Mouse (Mus musculus): ENCODE measurements at regions not wholly inside any gene's neighbourhood (a gene's known extent, or its start where the extent isn't known, plus 50 kb on each side); places are given as distances from the start of the nearest gene placed in this dataset.
A peak's percentile ranks its signal among the peaks of the same experiment; 100 is the strongest.

GRCm38 (mm10) chr2:128339643-128340487, 214.0 kb downstream of the Bcl2l11 start:
- Histone ChIP-seq H3K36me3 (no peaks in the 10 kb centered on the region), H3K4me3 (no peak overlapping the region), H3K9me3 (no peaks in the 10 kb centered on the region), H3K27me3 (no peaks in the 10 kb centered on the region), H3K27ac (peak overlapping the region; percentile 84), H3K4me2 (peak overlapping the region; percentile 20), H3K9ac (no peak overlapping the region), H3K4me1 (peaks cover 42% of the 10 kb centered on the region)
- ATAC-seq (ENCODE audit: borderline replicate concordance, extremely low read depth, low FRiP score, low TSS enrichment), result peak; percentile 51; the same call in 1 of the 2 replicates
- 27% methylated on average over 19 of the region's 19 CpGs for WGBS

DNA sequence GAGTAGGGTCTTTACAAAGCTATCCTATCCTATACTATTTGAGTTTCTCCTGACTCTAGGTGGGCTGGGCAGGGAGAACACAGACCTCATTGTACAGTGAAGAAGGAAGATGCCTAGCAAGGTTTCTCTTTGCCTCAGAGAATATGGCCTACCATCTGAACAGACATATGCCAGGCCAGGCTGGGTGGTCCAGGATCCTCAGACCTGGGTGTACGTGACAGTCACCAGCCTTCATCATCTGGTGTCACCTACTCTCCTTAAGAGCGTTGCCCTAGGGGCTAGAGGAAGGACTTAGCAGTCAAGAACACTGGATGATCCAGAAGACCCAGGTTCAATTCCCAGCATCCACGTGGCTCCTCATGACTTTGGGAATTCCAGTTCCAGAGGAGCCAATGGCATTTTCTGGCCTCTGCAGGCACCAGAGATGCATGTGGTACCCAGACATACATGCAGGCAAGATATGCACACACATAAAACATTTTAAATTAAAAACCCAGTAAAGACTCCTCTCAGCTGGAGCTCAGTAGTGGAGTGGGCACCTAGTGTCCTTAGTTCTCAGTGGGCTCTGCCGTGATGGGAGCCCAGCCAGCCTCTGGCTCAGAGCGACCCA, 214.9 kb downstream of the Bcl2l11 start:
- H3K4me3 ChIP-seq, result no peak overlapping the region
- H3K27ac ChIP-seq, result peak overlapping the region; percentile 84; the same call in 1 of the 2 replicates
- WGBS, result 91% methylated on average over 5 of the region's 5 CpGs
- H3K4me2 ChIP-seq, result no peak overlapping the region
- H3K27me3 ChIP-seq, result no peaks in the 10 kb centered on the region
- no peaks in the 10 kb centered on the region for H3K9me3 ChIP-seq
- no peak for ATAC-seq (ENCODE audit: borderline replicate concordance, extremely low read depth, low FRiP score, low TSS enrichment)
- no peak overlapping the region for H3K9ac ChIP-seq
- peaks cover 39% of the 10 kb centered on the region for H3K4me1 ChIP-seq
- no peaks in the 10 kb centered on the region for H3K36me3 ChIP-seq

DNA sequence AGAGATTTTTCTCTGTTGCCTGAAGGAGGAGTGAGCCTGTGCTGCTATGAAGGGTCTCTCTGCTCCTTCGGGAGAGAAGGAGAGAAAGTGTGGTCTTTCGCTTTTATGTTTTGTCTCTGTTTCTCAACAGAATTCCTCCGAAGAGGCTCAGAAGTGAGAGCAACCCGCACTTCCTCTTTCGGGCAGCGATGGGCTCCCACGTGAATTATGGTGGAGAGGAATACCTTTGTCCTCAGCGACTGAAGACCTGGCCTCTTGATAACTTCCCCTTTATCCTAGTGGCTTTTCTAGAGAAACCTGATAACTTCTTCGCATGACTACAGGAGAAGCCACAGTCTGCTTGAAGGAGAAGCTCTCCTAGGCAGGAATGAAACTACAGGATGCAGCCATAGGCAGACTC, 216.4 kb downstream of the Bcl2l11 start:
- no peak overlapping the region for H3K27ac ChIP-seq
- no peak overlapping the region for H3K9ac ChIP-seq
- H3K9me3 ChIP-seq, result no peaks in the 10 kb centered on the region
- H3K27me3 ChIP-seq, result no peaks in the 10 kb centered on the region
- H3K4me3 ChIP-seq, result no peak overlapping the region
- H3K4me2 ChIP-seq, result no peak overlapping the region
- WGBS, result 67% methylated on average over 9 of the region's 9 CpGs
- H3K4me1 ChIP-seq, result peaks cover 35% of the 10 kb centered on the region
- no peaks in the 10 kb centered on the region for H3K36me3 ChIP-seq
- no peak for ATAC-seq (ENCODE audit: borderline replicate concordance, extremely low read depth, low FRiP score, low TSS enrichment)

- Histone ChIP-seq H3K4me1 (peaks cover 5% of the 10 kb centered on the region; the same call in 1 of the 2 replicates), H3K9me3 (no peaks in the 10 kb centered on the region), H3K4me2 (no peak overlapping the region), H3K9ac (no peak overlapping the region), H3K36me3 (no peaks in the 10 kb centered on the region), H3K27me3 (no peaks in the 10 kb centered on the region), H3K27ac (no peak overlapping the region), H3K4me3 (no peak overlapping the region)
- WGBS, result 56% methylated on average over 11 of the region's 11 CpGs
- no peak for ATAC-seq (ENCODE audit: borderline replicate concordance, extremely low read depth, low FRiP score, low TSS enrichment)
Observed at GRCm38 (mm10) chr2:128345557-128345956, 219.7 kb downstream of the Bcl2l11 start.

DNA sequence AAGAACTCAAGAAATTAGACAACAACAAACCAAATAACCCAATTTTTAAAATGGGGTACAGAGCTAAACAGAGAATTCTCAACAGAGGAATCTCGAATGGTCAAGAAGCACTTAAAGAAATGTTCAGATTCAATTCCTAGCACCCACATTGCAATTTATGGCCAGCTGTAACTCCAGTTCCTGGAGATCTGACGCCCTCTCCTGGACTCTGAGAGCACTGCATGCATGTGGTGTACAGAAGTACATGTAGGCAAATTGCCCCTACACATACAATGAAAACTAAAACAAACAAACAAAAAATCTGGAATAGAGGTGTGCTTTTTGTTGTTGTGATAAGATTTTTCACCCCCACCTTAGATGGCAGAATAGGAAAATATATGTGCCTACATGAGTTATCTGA, 222.7 kb downstream of the Bcl2l11 start:
- no peak for ATAC-seq (ENCODE audit: borderline replicate concordance, extremely low read depth, low FRiP score, low TSS enrichment)
- WGBS, result 81% methylated on average over 2 of the region's 2 CpGs

DNA sequence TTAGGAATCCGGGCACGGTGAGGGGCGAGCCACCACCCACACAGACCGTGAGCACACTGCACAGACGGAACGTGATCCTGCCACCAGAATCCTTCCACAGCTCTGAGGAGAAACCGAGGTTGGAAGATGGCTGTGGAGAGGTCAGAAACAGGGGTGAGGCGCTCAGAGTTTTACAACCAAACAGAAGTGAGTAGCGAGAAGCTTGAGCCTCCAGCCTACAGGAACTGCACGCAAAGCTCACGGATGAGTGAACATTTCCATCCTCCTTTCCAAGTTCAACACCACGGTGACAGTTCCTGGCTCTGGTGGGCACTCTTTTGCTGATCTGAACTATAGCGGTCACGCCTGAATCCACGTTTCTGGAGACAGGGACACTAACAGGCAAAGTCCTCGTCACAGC, 225.6 kb downstream of the Bcl2l11 start:
- no peak overlapping the region for H3K4me3 ChIP-seq

More for the DNA sequence above, 222.7 kb downstream of the Bcl2l11 start:
- Histone ChIP-seq H3K9ac (no peak overlapping the region), H3K27me3 (no peaks in the 10 kb centered on the region), H3K27ac (no peak overlapping the region), H3K36me3 (no peaks in the 10 kb centered on the region), H3K4me1 (no peaks in the 10 kb centered on the region), H3K4me3 (no peak overlapping the region), H3K9me3 (no peaks in the 10 kb centered on the region), H3K4me2 (no peak overlapping the region)

GRCm38 (mm10) chr2:128352533-128352932, 226.7 kb downstream of the Bcl2l11 start:
- Histone ChIP-seq H3K4me1 (no peaks in the 10 kb centered on the region), H3K4me3 (no peak overlapping the region), H3K27ac (no peak overlapping the region), H3K27me3 (no peaks in the 10 kb centered on the region), H3K9ac (no peak overlapping the region), H3K9me3 (no peaks in the 10 kb centered on the region), H3K36me3 (no peaks in the 10 kb centered on the region), H3K4me2 (no peak overlapping the region)
- 72% methylated on average over 1 of the region's 1 CpGs for WGBS
- ATAC-seq (ENCODE audit: borderline replicate concordance, extremely low read depth, low FRiP score, low TSS enrichment), result no peak

More for the DNA sequence above, 225.6 kb downstream of the Bcl2l11 start:
- WGBS, result 83% methylated on average over 16 of the region's 16 CpGs
- Histone ChIP-seq H3K36me3 (no peaks in the 10 kb centered on the region), H3K27me3 (no peaks in the 10 kb centered on the region), H3K9ac (no peak overlapping the region), H3K27ac (no peak overlapping the region), H3K4me1 (no peaks in the 10 kb centered on the region), H3K4me2 (no peak overlapping the region), H3K9me3 (no peaks in the 10 kb centered on the region)
- ATAC-seq (ENCODE audit: borderline replicate concordance, extremely low read depth, low FRiP score, low TSS enrichment), result no peak

DNA sequence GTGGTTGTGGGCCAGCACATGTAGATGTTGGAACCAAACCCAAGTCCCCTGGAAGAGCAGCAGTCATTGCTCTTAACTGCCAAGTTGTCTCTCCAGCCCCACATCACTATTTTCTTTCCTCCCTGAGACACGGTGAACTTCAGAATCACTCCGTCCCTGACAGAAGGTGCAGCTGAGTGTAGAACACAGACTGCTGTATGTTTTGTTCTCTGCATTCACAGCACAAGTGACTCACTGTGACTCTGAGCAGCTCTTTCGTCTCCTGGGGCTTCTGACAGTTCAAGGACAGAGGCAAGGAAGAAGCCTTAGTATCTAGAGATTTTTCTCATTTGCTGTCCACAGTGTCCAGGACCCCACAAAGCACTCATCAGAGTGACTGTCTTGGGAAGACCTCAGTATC, 227.6 kb downstream of the Bcl2l11 start:
- Histone ChIP-seq H3K36me3 (no peaks in the 10 kb centered on the region), H3K27ac (no peak overlapping the region), H3K4me3 (no peak overlapping the region), H3K9ac (no peak overlapping the region), H3K27me3 (no peaks in the 10 kb centered on the region), H3K4me1 (no peaks in the 10 kb centered on the region), H3K4me2 (no peak overlapping the region), H3K9me3 (no peaks in the 10 kb centered on the region)
- ATAC-seq (ENCODE audit: borderline replicate concordance, extremely low read depth, low FRiP score, low TSS enrichment), result no peak
- 64% methylated on average over 3 of the region's 3 CpGs for WGBS

- no peaks in the 10 kb centered on the region for H3K36me3 ChIP-seq
- no peak overlapping the region for H3K9ac ChIP-seq
- no peaks in the 10 kb centered on the region for H3K4me1 ChIP-seq
- 75% methylated on average over 4 of the region's 4 CpGs for WGBS
- ATAC-seq (ENCODE audit: borderline replicate concordance, extremely low read depth, low FRiP score, low TSS enrichment), result no peak
- H3K27me3 ChIP-seq, result no peaks in the 10 kb centered on the region
- no peak overlapping the region for H3K4me2 ChIP-seq
- no peaks in the 10 kb centered on the region for H3K9me3 ChIP-seq
- H3K4me3 ChIP-seq, result no peak overlapping the region
- no peak overlapping the region for H3K27ac ChIP-seq
Observed at GRCm38 (mm10) chr2:128356326-128356725, 230.5 kb downstream of the Bcl2l11 start.

DNA sequence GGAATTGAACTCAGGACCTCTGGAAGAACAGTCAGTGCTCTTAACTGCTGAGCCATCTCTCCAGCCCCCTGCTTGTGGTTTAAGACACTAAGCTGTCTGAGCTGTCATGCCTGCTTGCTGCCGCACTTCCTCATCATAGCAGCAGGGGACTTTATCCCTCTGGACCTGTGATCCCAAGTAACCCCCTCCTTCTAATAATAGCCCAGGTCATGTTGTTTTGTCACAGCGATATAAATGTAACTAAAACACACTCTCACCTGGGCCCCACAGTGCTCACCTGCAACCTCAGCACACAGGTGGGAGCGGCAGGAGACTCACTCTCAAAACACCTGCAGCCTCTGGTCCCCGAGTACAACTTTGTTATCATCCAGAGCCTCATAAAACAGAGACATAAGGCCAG, 231.9 kb upstream of the Spdye4c start:
- Histone ChIP-seq H3K27ac (no peak overlapping the region), H3K4me2 (no peak overlapping the region), H3K27me3 (no peaks in the 10 kb centered on the region), H3K9me3 (no peaks in the 10 kb centered on the region), H3K36me3 (no peaks in the 10 kb centered on the region), H3K4me3 (no peak overlapping the region), H3K9ac (no peak overlapping the region), H3K4me1 (peaks cover 4% of the 10 kb centered on the region; the same call in 1 of the 2 replicates)
- 64% methylated on average over 4 of the region's 4 CpGs for WGBS
- ATAC-seq (ENCODE audit: borderline replicate concordance, extremely low read depth, low FRiP score, low TSS enrichment), result no peak

DNA sequence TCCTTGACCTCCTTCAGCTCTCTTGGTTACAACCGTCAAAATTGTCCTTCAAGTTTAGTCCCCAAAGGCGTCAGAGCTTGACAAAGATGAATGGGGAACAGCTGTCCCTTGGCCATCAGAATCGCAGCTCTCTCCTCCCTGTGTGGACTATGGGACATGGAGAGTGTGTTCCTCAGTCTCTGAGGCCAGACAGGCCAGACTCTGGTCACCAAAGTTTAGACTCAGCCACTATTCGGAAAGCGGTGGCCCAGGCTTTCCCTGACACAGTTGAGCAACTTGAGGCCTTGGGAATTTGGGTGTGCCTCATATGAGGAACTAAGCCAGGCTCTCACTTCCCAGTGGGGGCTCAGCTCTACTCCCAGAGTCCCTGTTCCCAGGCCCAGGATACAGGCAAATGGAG, 230.5 kb upstream of the Spdye4c start:
- Histone ChIP-seq H3K4me1 (peaks cover 13% of the 10 kb centered on the region), H3K9me3 (no peaks in the 10 kb centered on the region), H3K4me3 (no peak overlapping the region), H3K9ac (no peak overlapping the region), H3K4me2 (no peak overlapping the region), H3K27ac (no peak overlapping the region), H3K27me3 (no peaks in the 10 kb centered on the region), H3K36me3 (no peaks in the 10 kb centered on the region)
- 67% methylated on average over 5 of the region's 5 CpGs for WGBS
- no peak for ATAC-seq (ENCODE audit: borderline replicate concordance, extremely low read depth, low FRiP score, low TSS enrichment)

DNA sequence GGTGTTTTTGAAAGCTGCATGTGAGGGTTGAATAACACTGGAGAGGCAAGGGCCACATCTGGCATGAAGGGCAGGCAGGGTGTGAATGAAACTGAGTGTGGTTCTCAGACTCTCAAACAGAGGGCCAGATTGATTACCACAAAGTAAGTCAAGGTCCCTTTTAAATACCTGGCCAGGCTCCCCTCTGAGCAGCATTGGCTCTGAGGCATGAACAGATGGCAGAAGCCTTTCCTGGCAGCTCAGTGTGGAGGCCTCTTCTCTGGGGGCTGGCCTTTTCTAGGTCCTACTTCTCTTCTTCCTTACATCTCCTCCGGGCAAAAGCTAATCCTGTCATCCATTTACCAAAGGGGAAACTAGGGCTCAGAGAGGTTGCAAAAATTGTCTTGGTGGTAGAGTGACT, 229.6 kb upstream of the Spdye4c start:
- 59% methylated on average over 1 of the region's 1 CpGs for WGBS
- no peak overlapping the region for H3K4me3 ChIP-seq

More for the DNA sequence above, 229.6 kb upstream of the Spdye4c start:
- Histone ChIP-seq H3K27me3 (no peaks in the 10 kb centered on the region), H3K27ac (no peak overlapping the region), H3K9ac (no peak overlapping the region), H3K4me2 (no peak overlapping the region), H3K9me3 (no peaks in the 10 kb centered on the region), H3K4me1 (peaks cover 13% of the 10 kb centered on the region), H3K36me3 (no peaks in the 10 kb centered on the region)
- ATAC-seq (ENCODE audit: borderline replicate concordance, extremely low read depth, low FRiP score, low TSS enrichment), result no peak

Measured in lung, embryonic 15.5 days (tissue).